Mouse (Mus musculus) heart, adult 2 months (tissue): ENCODE measurements at regions not wholly inside any gene's neighbourhood (a gene's known extent, or its start where the extent isn't known, plus 50 kb on each side); places are given as distances from the start of the nearest gene placed in this dataset.

ENCODE experiments used
- CTCF ChIP-seq: fragments of 200-600 bp; IDR thresholded peaks from 2 replicates; pipeline ENCODE4 v1.8.1; 2022; ENCODE audit warnings: antibody characterized with exemption, mild to moderate bottlenecking, moderate library complexity
- POLR2A ChIP-seq: fragments of 200-500 bp; IDR thresholded peaks from 2 replicates; pipeline ENCODE4 v1.6.1; 2011; ENCODE audit warnings: mild to moderate bottlenecking, low read depth, low read length, control low read depth; ENCODE audit not compliant: insufficient read depth

DNA sequence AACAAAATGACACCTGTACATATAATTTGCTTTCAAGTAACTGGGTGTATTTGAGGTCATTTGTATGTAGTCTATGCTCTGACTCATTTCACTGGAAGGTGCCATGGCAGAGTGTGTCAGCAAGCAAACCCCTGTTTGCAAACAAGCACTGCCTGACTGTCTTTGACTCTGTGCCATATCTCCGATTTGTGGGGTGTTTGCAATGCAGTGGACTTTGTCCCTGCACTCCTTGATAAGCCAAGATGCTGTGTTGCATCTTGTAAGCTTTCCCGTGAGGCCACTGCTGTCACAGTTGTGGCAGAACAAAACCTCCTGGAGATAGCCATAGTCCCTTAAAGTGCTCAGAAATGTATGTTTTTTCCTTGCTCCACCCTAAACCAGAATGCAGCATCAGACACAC, 165.7 kb upstream of the Smarca2 start:
- TF ChIP-seq CTCF (no peak), POLR2A (no peak)
